Comparison of ENCODE assay signal across 11 mouse cellular contexts in genomic region chr6:40051698-40052097, GRCm38 (mm10).
"Had no signal": no experiment of that assay in that cellular context is flagged by ENCODE, and none has a peak within 500 bp of the region (broad histone marks: within the 10 kb centered on the region; RNA-seq: fewer than 3 reads in every experiment).

No protein-coding gene starts in this region.

- DNase-seq: liver, embryonic 13.5 days; liver, postnatal 0 days; lung, adult 2 months; lung, postnatal 14 days; lung, postnatal 36 days; right cerebral cortex, postnatal 14 days; thymus, adult 18-20 months; thymus, postnatal 14 days; thymus, postnatal 36 days had no signal

- ATAC-seq: liver, postnatal 0 days; lung, postnatal 0 days; midbrain, embryonic 15.5 days had no signal
